Mouse (Mus musculus) gastrocnemius, postnatal 10 days (tissue): ENCODE measurements at regions not wholly inside any gene's neighbourhood (a gene's known extent, or its start where the extent isn't known, plus 50 kb on each side); places are given as distances from the start of the nearest gene placed in this dataset.

Experiments
- DNase-seq: peaks from one replicate; pipeline ENCODE4 v3.0.0; 2021; ENCODE audit warnings: mixed read lengths

DNA sequence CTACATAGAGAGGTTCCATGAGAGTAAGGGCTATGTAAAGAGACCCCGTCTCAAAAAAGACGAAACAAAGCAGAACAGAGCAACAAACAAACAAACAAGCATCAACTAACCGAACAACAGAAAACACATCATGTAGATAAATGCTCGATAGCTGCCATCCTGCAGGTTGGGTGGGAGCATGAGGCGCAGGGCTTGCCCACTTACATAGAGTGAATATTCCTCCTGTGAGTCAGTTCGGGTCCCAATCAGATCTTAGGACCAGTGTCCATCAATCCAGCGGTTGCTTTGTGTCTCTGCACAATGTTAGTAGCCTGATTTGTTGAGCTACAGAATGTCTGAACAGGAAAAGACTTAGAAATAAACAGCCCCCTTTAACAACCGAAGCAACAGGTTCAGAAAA, 129.4 kb upstream of the Rcn1 start:
- no peak for DNase-seq

DNA sequence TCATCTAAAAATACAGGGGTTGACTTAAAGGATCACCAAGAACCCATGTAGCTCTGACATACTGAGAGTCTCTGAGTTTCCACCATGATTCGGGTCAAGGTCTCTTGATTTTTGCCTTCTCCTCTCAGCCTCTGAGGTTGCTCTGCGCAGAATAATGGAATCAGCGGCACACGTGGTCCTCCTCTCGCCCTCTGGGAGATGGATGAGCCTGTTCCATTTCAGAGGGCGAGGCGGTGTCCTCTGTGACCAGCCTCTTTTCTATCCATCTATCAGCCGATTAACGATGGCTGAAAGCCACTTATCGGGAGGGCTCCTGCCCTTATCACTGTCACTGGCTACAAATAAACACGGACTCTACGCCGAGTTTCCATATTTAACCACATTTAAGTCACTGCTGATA, 124.6 kb upstream of the Pax6 start:
- DNase-seq: no peak

DNA sequence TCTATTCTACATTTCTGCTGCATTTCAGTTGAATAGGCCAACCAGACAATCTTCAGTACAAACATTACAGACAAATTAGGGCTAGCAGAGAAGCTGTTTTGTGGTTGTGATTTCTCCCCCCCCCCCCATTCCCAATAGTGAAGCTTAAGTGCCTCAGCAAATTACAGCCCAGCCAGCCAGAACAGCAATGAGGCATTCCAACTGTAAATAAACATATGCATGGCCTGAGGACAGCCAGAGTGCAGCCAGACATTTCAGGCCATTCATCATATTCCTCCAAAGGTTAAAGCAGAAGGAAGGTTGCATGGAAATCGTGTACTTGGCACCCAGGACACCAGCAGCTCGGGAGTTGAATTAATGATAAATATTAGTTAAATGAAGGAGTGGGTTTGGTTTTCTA, 116.6 kb upstream of the Pax6 start:
- no peak for DNase-seq

DNA sequence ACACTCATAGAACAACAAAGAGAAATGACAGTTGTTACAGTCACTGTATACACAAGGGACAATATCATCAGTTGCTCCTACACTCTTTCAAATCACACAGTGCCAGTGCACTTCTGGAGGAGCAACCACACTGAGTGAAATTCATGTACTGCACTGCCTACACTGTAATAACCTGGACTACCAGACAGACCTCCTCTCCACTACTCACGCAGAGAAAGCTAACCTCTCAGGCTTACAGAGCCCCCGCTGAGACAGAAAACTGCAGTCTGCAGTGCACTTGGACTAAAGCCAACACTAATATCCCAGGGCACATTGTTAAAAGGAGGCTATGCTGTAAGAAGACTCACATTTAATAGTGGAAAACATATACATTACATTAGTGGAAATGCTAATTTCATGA, 81.9 kb upstream of the Pax6 start:
- no peak for DNase-seq

DNA sequence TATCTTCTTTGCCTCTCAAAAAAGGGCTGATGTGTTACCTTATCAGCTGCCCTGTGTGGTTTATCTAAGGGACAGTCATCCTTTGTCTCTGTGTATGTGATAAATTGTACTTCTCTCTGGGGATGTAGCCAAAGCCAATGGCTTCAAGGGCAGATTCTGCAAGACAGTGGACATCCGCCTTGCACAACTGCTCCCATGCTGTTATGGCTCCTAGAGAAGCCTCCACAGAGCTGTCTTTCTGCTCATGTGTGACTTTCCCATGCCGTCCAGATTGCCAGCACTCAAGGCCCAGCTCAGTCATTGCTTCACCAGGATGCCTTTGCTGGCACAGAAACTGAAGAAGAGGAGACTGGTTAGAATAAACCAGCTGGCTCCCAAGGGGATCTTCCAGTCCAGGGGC, 74.6 kb upstream of the Pax6 start:
- DNase-seq: no peak

DNA sequence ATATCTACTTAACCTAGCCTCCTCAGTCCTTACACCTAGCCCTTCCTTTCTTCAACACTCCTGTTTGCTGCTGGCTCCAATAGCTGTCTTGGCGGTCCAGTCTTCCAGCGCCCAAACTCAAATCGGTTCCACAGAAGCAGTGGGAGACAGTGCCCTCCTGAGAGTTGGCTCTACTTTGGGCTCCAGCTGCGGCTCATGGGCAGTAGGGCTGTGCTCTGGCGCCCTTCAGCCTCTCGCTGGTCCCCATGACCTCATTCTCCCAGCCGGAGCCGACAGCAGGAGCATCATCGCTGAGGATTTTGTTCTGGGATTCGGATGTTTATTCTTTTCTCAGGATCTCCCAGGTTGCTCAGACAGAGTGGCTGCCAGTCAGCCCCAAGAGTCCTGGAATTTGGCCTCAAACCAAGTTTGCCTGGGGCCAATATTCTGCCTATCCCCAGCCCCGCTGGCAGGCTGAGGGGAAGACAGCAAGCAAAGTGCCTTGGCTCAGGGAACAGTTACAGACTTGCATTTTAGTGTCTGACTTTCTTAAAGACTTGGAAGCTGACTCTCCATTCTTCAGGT, 64.1 kb upstream of the Pax6 start:
- no peak for DNase-seq

DNA sequence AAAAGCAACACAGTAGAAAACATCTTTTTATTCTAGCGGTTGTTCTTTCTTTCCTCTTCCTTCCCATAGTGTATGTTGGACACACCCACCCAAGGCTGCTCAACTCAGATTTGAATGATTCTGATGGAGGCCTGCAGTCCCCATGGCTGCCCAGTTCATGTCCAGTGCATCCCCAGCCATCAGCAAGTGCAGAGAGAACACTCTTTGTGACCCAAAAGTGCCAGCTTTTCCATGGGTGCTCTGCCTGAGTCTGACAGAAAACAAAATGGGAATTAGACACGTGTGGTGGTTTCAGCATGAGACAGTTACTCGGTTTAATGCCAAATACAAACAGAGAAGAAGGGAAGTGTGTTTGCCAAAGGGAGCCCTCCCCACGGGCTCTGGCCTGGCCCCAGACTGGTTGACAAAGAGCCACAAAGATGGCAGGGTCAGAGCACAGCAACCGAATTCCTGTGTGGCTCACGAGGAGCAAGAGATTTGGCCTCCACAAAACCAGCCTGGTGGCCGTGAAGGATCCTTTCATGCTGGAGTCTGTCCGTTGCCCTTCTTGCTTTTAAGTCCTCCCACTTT, 60.6 kb upstream of the Pax6 start:
- DNase-seq: peak; percentile 9

DNA sequence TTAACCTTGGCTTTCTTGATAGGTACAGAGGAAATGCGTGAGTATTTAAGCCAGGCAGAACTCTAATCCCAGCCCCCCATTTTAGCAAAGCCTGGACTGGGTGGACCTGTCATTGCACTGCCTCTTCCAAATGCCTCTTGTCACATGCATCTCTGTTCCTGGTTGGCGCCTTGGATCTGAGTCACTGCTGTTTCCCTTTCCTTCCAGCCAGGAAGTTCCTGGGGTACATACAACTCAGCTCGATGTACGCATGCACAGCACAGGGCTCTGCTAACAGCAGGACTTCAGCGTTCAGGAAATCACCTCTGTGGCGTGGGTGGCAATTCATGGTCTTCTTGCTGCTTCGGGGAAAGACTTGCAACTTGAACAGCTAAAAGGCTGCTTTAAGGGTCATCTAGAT, 59.9 kb upstream of the Pax6 start:
- DNase-seq: no peak

DNA sequence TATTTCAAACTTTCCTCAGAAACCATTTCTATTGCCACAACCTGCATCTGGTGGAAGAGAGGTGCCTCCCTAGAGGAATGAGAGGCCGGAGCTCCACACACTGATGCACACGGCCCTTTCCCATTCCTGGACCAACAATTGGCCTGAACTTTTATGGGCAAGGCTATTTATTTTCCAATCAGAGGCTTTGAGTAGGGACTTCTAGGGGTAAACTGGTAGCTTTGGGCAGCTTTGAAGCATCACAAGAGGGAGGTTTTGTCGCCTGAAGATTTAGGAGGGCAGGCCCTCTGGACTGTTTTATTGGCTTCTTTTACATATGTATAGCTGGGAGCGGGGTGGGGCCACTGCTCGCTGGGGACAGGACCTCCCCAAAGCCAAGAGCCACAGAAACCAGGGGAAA, 57.7 kb upstream of the Pax6 start:
- no peak for DNase-seq

DNA sequence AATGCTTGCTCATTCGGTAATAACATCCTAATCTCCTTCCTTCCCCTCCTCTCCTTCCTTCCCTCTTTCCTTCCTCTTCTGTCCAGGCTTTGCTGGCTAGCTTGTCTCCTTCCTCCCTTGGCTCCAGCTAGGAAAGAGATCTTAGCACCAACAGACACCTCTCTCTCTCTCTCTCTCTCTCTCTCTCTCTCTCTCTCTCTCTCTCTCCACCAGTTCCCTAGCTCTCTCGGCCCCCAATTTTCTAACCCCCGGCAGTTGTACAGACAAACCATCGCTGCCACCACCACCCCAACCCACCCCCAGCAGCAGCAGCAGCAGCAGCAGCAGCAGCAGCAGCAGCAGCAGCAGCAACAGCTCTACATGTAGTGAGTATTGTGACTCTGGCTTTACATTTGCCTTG, 57.0 kb upstream of the Pax6 start:
- no peak for DNase-seq

DNA sequence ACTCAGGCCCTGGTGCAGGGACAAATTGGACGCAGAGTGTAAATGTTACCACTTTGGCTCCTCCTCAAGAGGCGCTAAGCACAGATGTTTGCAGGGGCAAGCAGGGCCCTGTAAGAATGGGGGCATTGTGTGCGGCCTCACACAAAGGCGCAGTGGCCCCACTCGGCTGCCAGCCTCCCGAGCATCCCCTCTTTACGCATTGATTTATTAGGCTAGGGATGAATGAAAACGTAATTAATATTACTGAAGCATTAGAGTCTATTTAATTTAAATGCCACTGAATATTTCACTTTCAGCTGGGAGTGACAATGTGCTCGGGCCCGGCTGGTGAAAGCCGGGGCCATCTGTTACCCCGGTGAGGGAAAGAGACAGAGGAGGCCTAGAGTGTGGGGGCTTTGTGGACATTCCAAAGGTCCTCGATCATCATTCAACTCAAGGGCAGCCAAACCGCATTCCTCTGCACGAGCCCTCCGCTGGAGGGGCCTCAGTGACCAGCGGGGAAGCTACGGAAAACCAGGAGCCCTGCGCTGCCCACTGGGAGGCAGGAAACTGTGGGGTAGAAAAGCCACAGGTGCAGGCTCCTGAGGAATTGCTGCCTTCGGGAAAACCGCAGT, 56.5 kb upstream of the Pax6 start:
- no peak for DNase-seq

DNA sequence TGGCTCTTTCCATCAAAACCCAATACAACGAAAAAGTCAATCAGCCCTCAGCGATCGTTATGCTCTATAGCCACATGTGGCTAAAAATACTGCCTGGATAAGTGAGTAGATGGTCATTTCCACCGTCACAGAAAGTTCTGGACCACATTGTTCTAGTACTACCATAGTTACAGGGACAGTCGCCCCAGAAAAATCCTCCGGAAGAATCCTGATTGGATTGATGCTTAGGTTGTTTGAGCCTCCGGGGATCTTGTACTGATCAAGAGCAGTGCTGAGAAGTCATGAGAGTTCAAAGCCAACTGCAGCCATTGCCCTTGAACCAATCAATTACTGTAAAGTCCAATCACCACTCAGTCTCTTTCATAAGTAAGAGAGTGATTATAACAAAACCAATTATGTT, 56.0 kb upstream of the Pax6 start:
- no peak for DNase-seq

DNA sequence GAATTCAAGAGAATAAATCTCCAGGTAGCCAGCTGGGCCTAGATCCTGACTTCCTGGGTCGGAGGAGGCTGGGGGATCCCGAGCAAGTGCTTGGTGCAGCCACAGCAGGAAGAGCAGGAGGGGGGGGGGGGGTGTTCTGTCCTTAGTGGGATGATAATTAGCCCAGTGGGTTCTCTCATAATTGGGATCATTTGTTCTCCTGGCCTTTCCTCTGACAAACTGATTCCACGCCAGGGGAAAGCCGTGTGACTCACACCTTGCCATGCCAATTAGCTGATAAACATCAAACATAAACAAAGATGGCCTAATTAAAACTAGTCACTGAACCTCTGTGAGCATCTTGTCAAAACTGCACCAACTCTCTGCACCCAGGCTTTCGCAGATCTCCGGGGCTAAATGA, 55.5 kb upstream of the Pax6 start:
- DNase-seq: no peak

DNA sequence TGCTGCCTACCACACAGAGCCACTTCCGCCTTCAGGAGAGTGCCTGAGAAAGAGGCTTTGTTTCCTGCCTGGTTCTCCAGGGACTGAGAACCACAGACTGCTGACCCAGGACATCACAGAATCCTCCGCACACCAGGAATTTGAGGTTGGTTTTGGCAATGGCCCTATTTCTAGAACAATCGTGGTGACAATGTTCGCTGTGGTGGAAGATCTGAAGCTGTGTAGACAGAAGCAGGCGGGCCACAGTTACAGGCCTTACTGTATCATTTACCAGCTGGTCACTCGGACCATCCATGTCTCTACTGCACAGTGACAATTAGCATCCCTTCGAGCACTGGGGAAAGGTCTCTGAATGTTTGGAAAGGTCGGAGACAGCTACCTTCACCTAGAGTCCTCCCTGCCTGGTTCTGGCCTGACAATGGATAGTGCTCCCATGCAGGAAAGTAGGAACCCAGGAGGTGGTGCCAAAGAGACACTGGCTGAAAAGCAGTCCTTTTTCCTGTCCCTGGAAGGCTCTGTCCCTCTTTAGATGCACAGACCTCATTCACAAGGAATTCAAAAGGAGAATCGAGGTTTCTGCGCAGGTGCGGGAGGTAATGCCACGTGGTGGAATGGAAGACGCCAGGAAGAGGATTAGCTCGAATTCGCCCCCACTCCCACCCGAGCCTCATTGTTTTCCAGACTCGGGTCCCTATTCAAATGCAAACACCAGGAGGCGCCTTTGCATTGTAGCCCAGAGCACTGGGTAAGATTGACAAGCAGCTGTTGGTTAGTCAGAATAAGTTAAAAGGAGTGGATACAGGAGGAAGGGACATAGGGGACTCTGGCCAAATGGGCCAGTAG, 52.6 kb upstream of the Pax6 start:
- peak; percentile 13 for DNase-seq
